Mouse (Mus musculus) spleen, postnatal 10 days (tissue): ENCODE results near the gene M6pr.

ENCODE experiments used
- DNase-seq, 2 experiments: peaks; one replicate each; pipeline ENCODE4 v3.0.0; 2021 to 2022; ENCODE audit warnings: low spot score in 2 of 2

M6pr gene

DNA sequence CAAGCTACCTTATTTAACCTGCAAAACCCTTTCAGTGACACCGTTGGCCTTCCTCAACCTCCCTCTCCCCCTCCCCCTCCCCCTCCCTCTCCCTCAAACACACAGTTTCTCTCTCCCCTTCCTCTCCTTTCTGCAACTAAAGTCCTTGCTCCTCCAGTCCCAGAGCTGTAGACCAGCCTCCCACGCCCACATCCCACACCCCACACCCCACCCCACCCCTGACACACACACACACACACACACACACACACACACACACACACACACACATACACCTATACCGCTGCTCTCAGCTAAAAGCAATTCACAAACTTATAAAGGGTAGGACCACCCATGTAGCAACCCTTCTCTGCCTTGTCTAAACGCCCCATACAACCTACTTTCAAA is 10.3 kb upstream of the M6pr start:
- no peak for DNase-seq

- no peak for DNase-seq
These were observed 8.8 kb upstream of the M6pr start for GRCm38 (mm10) chr6:122299621-122300133.

GRCm38 (mm10) chr6:122302121-122302520 is 6.4 kb upstream of the M6pr start:
- DNase-seq: no peak

- no peak for DNase-seq
These were observed 5.9 kb upstream of the M6pr start for GRCm38 (mm10) chr6:122302661-122303060.

DNA sequence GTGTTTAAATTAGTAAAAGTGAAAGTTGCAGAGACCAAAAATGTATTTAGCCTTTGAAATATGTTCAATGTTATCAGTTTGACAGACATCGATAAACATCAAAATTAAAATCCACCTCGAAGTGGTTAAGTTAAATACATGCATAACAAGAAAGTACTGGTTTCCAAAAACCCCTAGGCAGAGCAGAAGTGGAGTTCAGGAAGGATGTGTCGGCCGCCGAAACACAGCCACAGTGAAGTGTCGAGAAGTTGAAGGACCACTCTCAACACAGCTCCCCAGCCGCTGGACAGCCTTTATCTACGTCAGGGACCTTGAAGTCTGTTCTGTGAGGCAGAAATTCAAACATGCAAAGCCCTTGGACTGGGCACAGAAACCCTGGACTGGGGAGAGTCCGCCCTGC is 5.0 kb upstream of the M6pr start:
- DNase-seq: no peak

DNA sequence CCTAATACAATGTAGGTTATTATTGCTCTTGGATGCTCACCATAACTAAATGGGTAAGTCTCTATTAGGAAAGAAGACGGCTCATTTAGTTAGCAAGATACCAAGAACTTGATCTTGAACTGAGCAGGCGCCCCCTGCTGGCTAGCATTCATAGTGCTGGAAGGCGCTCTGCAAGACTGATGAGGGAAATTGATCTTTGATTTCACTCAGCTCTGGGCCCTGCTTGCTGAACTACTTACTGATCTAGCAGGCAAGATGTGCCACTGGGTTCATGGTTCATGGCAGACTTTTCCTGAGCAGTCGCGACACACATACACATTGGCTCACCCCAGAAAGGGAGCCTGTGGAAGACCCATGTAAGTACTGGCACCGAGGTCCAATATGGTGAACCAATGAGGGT is 4.2 kb upstream of the M6pr start:
- DNase-seq: peak; percentile 65 to 88

- DNase-seq: no peak
These were observed 3.5 kb upstream of the M6pr start for GRCm38 (mm10) chr6:122304790-122305555.

DNA sequence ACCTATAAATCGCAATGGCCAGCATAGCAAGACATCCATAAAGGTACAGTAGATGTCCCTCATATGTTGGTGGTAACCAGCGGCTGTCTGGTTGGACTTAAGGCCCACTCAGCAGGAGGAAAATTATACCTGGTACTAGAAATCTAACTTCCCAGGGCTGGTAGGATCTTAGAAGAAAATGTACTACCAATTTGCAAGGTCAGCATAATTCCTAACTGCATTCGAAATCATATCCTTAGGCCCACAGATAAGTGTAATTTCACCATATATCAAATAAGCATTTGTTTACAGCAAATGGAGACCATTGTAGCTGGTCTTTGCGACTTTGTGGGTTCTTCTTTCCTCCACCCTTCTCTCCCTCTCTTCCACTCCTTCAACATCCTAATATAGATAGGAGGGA is 1.8 kb upstream of the M6pr start:
- no peak for DNase-seq

GRCm38 (mm10) chr6:122308136-122308504 is 400 bp upstream of the M6pr start:
- DNase-seq: no peak

DNA sequence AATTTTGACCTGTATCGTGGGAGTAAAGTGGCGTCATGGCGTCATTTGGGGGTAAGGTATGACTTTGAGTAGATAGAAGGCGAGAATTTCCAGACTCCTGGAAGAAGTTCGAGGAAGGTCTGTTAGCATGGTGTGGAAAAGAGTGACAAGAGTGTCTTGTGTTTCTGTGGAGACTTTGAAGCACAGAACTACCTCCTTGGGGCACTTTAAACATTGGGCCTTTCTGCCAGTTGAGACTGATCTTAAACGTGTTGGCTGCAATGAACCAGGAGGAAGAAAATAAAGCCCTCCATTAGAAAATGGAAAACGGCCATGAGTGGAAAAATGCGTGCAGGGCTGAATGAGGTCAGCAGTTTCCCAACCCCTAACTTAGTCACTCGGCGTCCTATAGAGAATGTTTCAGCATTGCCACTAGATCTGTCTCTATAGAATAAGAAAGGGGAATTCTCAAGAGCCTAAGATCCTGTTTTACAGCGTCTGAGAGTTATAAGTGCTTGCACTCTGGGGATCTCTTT is 983 bp downstream of the M6pr start:
- no peak for DNase-seq

DNA sequence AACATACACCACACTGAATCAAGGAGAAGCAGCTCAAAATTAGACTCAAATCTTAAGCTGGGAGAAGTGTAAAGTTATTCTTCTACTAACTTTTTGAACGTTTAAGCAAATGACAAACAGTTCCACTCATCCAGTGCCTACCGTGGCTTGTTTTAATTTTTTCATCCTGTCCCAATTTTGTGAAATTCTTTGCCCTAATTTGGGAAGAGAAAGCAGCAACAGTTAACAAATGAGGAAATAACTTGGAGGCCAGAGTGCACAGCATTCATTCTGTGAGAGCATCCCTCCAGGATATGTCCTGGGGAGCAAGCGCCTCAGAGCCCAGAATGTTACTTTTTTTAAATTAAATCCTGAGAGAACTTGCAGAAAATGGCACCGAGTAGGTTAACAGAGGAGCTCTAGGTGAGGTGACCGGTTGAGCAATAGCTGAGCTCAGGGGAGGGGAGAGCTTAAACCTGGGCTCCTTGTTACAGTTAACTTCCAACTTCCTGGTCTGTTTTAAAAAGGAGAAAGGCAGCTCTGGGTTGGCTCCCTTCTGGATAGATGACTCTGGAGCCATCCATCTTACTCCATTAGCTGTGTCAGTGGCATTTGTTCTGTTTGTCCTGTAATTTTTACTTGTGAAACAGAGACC is 1.8 kb downstream of the M6pr start:
- no peak for DNase-seq

DNA sequence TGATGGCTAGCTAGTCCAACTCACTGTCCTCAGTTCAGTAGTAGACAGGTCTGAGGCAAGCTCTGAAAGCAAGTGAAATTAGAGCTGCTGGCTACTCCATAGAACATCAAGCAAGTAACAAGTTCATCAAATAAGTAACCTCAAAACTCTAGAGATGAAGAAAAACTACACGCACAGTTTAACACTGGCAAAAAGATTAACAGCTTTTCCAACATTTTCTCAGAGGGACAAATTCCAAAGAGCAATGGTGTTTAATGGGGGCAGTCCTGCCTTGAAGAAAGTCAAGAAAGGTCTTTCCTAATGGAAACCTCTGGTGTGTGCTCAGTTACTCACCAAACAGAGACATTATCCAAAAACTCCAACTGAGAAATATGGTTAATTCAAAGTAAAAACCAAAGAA is 10.2 kb downstream of the M6pr start:
- DNase-seq: no peak

DNA sequence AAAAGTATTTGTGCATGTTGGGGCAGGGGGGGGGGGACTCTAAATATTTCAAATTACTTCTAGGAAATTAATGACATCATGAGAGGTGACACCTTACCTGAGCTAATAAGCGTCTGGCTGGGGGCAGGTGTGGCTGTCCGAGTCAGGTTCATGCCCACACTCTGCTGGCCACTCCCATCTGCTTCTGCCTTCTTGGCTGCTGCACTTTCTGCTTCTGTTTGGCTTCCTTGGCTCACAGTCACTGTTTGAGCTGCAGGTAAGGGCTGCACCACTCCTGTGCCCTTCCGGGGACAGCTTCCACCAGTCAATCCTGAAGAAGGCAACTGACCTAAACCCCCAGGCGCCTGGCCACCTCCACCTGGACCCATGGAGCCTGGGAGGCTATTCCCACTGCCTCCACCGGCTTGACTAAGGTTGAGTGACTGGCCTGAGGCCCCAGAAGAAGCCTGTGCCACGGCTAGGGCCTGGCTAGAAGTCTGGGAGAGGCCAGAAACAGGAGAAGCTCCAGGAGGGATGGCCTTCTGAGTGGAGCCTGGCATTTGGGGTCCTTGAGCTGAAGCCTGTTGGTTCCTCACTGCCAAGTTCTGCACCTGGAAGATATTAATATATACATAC is 16.9 kb downstream of the M6pr start:
- DNase-seq: no peak

GRCm38 (mm10) chr6:122333081-122333612 is 24.6 kb downstream of the M6pr start:
- DNase-seq: no peak

- DNase-seq: no peak
These were observed 26.3 kb downstream of the M6pr start for GRCm38 (mm10) chr6:122334786-122335340.

DNA sequence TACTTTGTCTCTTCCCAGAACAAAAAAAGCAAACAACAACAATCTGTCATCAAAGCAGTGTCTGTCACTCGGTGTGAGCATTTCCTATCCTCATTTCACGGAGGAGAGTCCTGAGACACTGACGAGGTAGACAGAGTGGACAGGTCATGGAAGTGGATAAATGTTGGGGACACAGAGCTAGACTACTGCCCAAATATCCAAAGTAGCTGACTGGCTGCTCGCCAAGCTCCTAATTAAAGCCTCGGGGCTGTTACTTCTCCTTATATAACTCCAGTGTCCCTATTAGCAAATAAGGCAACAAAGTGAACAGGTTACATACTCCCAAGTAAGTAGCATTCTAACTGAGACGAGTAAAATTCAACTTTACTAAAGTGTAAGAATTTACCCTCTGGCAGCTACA is 29.0 kb downstream of the M6pr start:
- no peak for DNase-seq

DNA sequence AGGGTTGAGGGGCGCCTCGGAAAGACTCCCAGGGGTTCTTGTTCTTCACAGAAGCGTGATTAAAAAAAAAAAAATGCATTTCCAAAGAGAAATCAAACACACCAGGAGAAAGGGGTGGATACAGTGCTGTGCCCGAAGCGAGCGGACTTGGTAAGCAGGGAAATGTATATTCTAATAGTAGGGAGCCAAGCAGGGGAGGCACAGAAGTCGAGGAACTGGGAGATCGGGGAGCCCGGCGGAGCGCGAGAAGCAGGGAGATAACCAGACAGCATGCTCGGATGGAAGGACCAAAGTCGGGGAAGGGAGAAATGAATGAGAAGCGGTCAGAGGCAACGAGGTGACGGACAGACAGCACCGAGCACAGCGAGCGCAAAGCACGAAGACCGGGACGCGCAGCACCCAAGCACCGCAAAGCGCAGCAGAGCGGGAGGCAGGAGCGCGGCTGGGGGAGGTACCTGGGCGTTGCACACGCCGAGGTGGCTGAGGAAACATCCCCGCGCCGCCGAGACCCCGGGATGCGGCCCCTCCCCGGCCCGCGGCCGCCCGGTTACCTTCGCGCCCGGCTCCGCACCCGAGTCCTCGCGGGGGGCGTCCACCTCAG is 30.6 kb downstream of the M6pr start:
- DNase-seq: peak; percentile 56 to 68

DNA sequence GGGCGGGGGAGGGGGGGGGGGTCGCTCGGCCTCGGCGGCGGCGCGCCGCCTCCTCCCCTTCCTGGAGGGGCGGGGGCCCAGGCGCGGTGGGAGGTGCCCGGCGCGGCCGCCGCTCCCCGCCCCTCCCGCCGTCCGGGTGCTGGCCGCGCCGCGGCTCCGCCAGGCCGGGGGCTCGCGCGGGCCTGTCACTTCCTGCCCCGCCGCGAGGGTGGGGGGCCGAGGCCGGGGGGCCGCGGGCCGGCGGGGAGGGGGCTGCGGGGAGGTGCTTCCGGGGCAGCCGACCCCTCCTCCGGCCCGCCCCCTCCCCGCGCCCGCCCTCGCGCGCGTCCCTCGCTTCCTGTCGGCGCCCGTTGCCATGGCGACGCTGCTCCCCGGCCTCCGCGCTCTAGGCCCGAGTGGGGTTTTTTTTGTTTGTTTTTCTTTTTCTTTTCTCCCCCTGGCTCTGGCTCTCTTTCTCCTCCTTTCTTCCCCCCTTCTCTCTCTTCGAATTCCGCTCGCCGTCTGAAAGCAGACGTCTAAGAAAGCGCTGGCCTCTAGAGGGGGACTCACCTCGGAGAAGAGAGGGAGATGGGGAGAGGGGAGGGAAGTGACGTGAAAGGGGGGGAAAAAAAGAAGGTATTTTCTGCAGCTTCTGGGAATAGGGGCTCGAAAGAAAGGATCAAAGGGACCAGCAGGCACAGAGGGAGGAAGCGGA is 31.3 kb downstream of the M6pr start:
- DNase-seq: peak; percentile 67 to 85

DNA sequence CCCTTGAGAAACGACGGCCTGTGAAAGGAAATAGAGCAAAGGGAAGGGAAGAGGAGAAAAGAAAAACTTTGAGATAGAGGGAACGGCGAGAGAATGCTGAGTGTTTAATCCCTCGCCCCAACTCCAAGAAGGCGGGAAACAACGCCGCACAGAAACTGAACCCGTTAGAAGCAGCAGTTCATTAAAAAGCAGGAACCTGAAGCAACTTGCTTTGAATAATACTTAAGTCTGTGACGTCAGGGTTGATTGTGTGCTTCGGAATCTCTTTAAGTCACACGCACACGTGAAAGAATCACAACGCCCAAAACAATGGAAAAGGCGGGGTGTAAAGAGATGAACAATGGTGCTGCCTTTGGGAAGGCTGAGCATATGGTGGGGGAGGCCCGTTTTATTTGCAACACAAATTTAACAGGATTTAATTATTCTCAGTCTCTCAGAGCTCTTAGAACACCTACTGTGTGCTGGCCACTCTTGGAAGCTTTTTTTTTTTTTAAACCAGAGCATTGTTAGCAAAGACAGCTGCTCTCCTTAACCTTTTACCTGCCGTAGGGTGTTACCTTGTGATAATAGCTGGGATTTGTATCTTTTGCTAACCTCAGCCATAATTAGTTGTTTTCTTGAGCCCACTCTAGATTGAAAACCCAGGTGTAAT is 32.0 kb downstream of the M6pr start, which contains the start of gene Phc1:
Gene Phc1, minus strand, starts transcription at position 213 of the 652 bp plus-strand sequence.
- no peak for DNase-seq

GRCm38 (mm10) chr6:122341038-122341810 is 32.7 kb downstream of the M6pr start:
- no peak for DNase-seq
